Mouse (Mus musculus): ENCODE results near the gene Oas2. TPM values are rescaled to one million over a fixed set of nuclear protein-coding genes. Genes with fewer than 3 reads are reported as not detected.

Oas2 gene
- polyA plus RNA-seq, 1 experiment = 0.80 TPM

DNA sequence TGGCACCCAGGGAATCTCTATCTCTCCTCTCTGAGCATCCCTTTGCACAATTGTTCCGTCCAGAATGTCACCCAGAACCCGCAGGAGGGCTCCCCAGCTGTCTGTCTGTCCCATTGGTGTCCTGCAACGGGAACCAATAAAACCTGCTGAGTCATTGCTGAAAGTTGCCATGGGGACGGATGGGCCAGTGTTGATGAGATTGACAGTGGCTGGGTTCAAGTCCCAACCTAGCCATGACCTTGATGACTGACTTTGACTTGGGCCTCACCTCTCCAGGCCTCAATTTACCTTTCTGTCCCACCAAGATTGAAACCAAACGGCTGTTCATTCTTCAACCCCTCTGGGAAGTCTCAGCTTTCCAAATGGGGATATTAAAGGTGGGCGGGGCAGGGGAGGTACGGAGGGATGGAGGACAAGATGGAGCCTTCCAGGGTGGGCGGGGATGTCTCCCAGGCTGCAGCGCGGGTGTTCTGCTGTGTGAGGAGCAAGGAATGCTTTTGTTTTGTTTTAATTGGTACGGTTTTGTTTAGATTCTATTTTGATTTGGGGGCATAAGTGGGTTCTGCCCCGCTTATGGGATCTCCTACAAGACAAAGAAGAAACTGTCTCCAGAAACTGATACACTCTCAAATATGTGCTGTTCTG, 23.7 kb downstream of the Oas2 start:
- no peak for TF ChIP-seq CTCF (IDR thresholded peaks at IDR 0.05; ENCODE audit: borderline replicate concordance, insufficient read depth, low read depth, low read length)
- no peak for TF ChIP-seq POLR2A (IDR thresholded peaks at IDR 0.05; ENCODE audit: borderline replicate concordance, insufficient read depth, low read length)
- no peak for DNase-seq
- WGBS = 64% methylated on average over 12 of the region's 12 CpGs
- H3K4me1 ChIP-seq (ENCODE audit: control insufficient read depth, insufficient read depth, low read length) = peaks cover 4% of the 10 kb centered on the region
- no peaks in the 10 kb centered on the region for H3K27me3 ChIP-seq (ENCODE audit: control insufficient read depth, insufficient read depth, low read length)
- H3K27ac ChIP-seq (ENCODE audit: insufficient read depth, low read length) = no peak overlapping the region
- H3K4me3 ChIP-seq (replicated peaks; ENCODE audit: insufficient read depth, low read depth, low read length) = no peak overlapping the region

DNA sequence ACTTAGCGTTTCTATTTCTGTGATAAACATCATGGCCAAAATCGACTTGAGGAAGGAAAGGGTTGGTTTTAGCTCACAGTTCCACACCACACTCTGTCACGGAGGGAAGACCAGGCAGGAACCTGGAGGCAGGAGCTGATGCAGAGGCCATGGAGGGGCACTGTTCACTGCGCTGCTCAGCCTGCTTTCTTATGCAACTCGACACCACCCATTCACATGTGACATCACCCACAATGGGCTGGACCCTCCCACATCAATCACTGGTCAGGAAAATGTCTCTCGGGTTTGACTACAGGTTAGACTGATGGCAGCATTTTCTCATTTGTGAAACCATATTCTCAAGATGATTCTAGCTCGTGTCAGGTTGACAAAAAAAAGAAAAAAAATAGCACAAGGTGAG, 28.6 kb downstream of the Oas2 start:
- Histone ChIP-seq H3K4me3 (replicated peaks; ENCODE audit: insufficient read depth, low read depth, low read length) (no peak overlapping the region), H3K27ac (ENCODE audit: insufficient read depth, low read length) (no peak overlapping the region), H3K4me1 (ENCODE audit: control insufficient read depth, insufficient read depth, low read length) (peaks cover 8% of the 10 kb centered on the region), H3K27me3 (ENCODE audit: control insufficient read depth, insufficient read depth, low read length) (no peaks in the 10 kb centered on the region)
- 58% methylated on average over 7 of the region's 7 CpGs for WGBS
- no peak for DNase-seq
- TF ChIP-seq POLR2A (IDR thresholded peaks at IDR 0.05; ENCODE audit: borderline replicate concordance, insufficient read depth, low read length) (no peak), CTCF (IDR thresholded peaks at IDR 0.05; ENCODE audit: borderline replicate concordance, insufficient read depth, low read depth, low read length) (no peak)

DNA sequence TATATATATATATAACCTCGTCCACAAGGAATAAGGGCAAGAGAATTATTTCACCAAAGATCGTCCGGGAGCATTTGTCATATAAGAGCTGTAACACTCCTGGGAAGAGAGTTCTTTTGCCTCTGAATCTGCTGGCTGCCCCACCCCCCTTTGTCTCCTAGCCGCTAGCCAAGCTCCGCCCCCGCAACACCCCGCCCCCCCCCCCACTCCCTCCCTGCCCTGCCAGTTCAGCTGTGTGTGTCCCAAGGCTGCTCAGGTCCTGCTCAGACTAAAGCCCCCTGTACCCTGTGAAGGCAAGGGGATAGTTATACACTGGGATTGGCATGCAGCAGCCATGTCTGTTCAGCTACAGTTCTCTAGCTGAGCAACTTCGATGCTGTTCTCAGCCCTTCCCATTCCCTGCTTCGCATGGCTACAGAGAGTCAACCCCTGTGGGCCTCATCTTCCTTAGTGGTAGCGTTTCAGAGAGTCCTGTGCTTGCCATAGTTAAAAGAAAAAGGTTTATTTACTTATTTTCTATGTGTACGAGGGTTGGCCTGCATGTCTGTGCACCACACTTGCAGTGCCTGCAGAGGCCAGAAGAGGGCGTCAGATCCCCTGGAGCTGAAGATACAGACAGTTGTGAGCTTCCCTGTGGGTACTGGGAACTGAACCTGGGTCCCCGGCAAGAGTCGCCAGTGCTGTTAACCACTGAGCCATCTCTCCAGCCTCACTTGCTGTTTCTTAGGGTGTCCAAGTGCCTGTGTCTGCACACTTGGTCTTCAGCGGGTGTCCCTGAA, 30.9 kb downstream of the Oas2 start:
- DNase-seq = no peak
- Histone ChIP-seq H3K27me3 (ENCODE audit: control insufficient read depth, insufficient read depth, low read length) (no peaks in the 10 kb centered on the region), H3K27ac (ENCODE audit: insufficient read depth, low read length) (no peak overlapping the region), H3K4me1 (ENCODE audit: control insufficient read depth, insufficient read depth, low read length) (peaks cover 8% of the 10 kb centered on the region), H3K4me3 (replicated peaks; ENCODE audit: insufficient read depth, low read depth, low read length) (no peak overlapping the region)
- TF ChIP-seq CTCF (IDR thresholded peaks at IDR 0.05; ENCODE audit: borderline replicate concordance, insufficient read depth, low read depth, low read length) (no peak), POLR2A (IDR thresholded peaks at IDR 0.05; ENCODE audit: borderline replicate concordance, insufficient read depth, low read length) (no peak)
- WGBS = 52% methylated on average over 15 of the region's 15 CpGs

DNA sequence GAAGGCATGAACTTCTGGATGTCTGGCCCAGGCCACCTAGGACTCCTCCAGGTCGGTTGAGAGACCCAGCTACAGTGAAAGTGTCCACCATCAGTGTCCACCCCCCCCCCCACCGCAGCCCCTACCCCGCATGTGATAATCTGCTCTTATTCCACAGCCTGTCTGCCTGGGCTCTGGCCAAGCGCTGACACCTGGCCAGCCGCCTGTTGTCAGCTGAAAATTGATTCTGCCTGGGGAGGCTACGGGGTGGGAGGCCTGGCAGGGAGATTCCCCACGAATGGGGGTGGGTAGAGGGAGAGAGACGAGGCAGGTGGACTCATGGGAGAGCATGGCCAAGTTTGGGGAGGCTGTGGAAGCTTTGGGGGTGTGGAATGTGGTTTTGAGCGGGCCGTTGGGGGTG, 32.5 kb downstream of the Oas2 start:
- Histone ChIP-seq H3K27ac (ENCODE audit: insufficient read depth, low read length) (no peak overlapping the region), H3K4me3 (replicated peaks; ENCODE audit: insufficient read depth, low read depth, low read length) (no peak overlapping the region), H3K27me3 (ENCODE audit: control insufficient read depth, insufficient read depth, low read length) (no peaks in the 10 kb centered on the region), H3K4me1 (ENCODE audit: control insufficient read depth, insufficient read depth, low read length) (peaks cover 8% of the 10 kb centered on the region)
- WGBS = 19% methylated on average over 10 of the region's 10 CpGs
- DNase-seq = peak in 1 of 2 experiments; percentile 8
- TF ChIP-seq CTCF (IDR thresholded peaks at IDR 0.05; ENCODE audit: borderline replicate concordance, insufficient read depth, low read depth, low read length) (no peak), POLR2A (IDR thresholded peaks at IDR 0.05; ENCODE audit: borderline replicate concordance, insufficient read depth, low read length) (no peak)

DNA sequence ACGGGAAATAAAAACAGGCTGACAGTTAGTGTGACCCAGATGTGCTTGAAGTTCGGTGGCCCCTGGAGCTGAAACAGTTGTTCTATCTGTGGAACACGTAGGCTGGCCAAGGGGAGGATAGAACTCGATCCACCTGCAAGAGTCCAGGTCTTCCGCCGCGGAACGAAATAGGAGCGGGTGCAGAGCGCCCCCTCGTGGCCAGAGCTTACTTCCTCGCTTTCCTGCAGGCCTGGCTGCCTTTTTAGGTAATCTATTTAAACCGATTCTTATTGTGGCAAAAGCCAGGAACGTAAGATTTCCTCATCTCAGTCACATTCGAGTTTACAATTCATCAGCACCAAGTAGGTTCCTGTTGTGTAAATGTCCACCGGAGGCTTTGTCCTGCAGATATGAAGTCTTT, 35.3 kb downstream of the Oas2 start:
- DNase-seq = peak; percentile 79 to 88
- WGBS = 2% methylated on average over 16 of the region's 16 CpGs
- no peaks in the 10 kb centered on the region for H3K27me3 ChIP-seq (ENCODE audit: control insufficient read depth, insufficient read depth, low read length)
- TF ChIP-seq CTCF (IDR thresholded peaks at IDR 0.05; ENCODE audit: borderline replicate concordance, insufficient read depth, low read depth, low read length) = peak; percentile 90
- TF ChIP-seq POLR2A (IDR thresholded peaks at IDR 0.05; ENCODE audit: borderline replicate concordance, insufficient read depth, low read length) = no peak
- no peak overlapping the region for H3K4me3 ChIP-seq (replicated peaks; ENCODE audit: insufficient read depth, low read depth, low read length)
- peaks cover 10% of the 10 kb centered on the region for H3K4me1 ChIP-seq (ENCODE audit: control insufficient read depth, insufficient read depth, low read length)
- H3K27ac ChIP-seq (ENCODE audit: insufficient read depth, low read length) = no peak overlapping the region

DNA sequence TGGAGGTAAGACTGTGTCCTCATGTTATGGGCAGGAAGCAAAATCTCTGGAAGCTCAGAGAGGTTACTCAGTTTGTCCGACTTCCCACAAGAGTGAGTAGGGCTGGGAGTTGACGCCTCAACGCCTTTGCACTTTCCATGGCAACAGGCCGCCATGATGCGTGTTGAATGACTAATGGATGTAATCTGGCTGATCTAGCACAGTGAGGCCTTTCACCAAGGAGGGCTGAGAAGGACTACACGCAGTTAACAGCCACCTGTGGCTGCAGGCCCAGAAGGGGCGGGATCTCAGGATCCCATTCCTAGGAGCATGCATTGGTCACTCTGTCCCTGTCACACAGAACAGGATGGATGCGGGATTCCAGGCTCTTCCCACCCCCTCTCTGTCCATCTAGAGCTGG, 36.9 kb downstream of the Oas2 start:
- WGBS = 89% methylated on average over 8 of the region's 8 CpGs
- TF ChIP-seq CTCF (IDR thresholded peaks at IDR 0.05; ENCODE audit: borderline replicate concordance, insufficient read depth, low read depth, low read length) (no peak), POLR2A (IDR thresholded peaks at IDR 0.05; ENCODE audit: borderline replicate concordance, insufficient read depth, low read length) (no peak)

DNA sequence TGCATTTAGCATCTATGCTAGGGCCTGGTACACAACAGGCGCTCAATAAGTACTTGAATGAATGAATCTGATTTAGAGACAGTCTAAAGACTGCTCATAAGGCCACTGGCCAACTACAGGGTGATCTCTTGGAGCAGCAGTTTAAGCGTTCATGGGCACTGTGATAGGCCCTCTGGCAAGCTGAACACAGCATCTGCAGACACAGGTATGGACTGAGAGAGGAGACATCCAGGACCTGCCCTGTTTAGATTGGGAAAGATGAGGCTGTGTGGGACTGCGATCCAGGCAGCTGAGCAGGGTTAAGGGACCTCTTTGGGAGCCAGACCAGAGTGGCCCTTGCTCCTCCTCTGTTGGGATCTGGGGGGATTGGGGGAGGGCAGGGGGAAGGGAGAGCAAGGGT, 37.8 kb downstream of the Oas2 start, which contains the start of gene Dtx1:
Dtx1 (minus strand) TSS at position 101 of the 400 bp plus-strand sequence.
- Histone ChIP-seq H3K27ac (ENCODE audit: insufficient read depth, low read length) (peak within 1 kb of the TSS; percentile 82), H3K4me1 (ENCODE audit: control insufficient read depth, insufficient read depth, low read length) (peaks cover 8% of the 10 kb centered on the region; the same call in 1 of the 2 replicates), H3K4me3 (replicated peaks; ENCODE audit: insufficient read depth, low read depth, low read length) (peak within 1 kb of the TSS; percentile 89), H3K27me3 (ENCODE audit: control insufficient read depth, insufficient read depth, low read length) (no peaks in the 10 kb centered on the region)
- TF ChIP-seq POLR2A (IDR thresholded peaks at IDR 0.05; ENCODE audit: borderline replicate concordance, insufficient read depth, low read length) (no peak), CTCF (IDR thresholded peaks at IDR 0.05; ENCODE audit: borderline replicate concordance, insufficient read depth, low read depth, low read length) (no peak)
- 44% methylated on average over 3 of the region's 3 CpGs for WGBS
- no peak for DNase-seq

More for the DNA sequence above, 36.9 kb downstream of the Oas2 start:
- Histone ChIP-seq H3K27me3 (ENCODE audit: control insufficient read depth, insufficient read depth, low read length) (no peaks in the 10 kb centered on the region), H3K27ac (ENCODE audit: insufficient read depth, low read length) (no peak overlapping the region), H3K4me3 (replicated peaks; ENCODE audit: insufficient read depth, low read depth, low read length) (no peak overlapping the region), H3K4me1 (ENCODE audit: control insufficient read depth, insufficient read depth, low read length) (peaks cover 10% of the 10 kb centered on the region)
- DNase-seq = peak; percentile 26 to 28

Data from cerebellum, adult 2 months (tissue).